Mouse (Mus musculus) adipose tissue, adult 10 weeks (tissue): Measurements from ENCODE around the gene Chrna4. TPM values are rescaled to one million over a fixed set of nuclear protein-coding genes. Genes with fewer than 3 reads are reported as not detected.

Experiments used
- polyA plus RNA-seq: library from polyadenylated mRNA; stranded (reverse); fragments of 350-450 nt; fragmentation: Illumina TruSeq; extraction: RNeasy Lipid Tissue Mini Kit (QIAGEN cat#74804); gene quantifications from one replicate; pipeline ENCODE4 v1.2.3, GENCODE M21; 2014; ENCODE audit warnings: low read depth, low replicate concordance

Chrna4 gene
- polyA plus RNA-seq, result not detected

GRCm38 (mm10) chr2:181043437-181043836, at the start of gene Chrna4:
Gene Chrna4, minus strand, starts transcription at chr2:181043546.

GRCm38 (mm10) chr2:180986449-180986848, 56.9 kb downstream of the Chrna4 start, which contains the start of gene Col20a1:
Gene Col20a1, plus strand, starts transcription at chr2:180986535.

Other genes starting within 250 kb of the Chrna4 start
- 37.8 TPM for gene Ythdf1, start 122.6 kb downstream of the Chrna4 start, polyA plus RNA-seq
- not detected for gene Birc7, start 114.5 kb downstream of the Chrna4 start, polyA plus RNA-seq
- 17.3 TPM for gene Nkain4, start 88.8 kb downstream of the Chrna4 start, polyA plus RNA-seq
- 84.0 TPM for gene Arfgap1, start 76.3 kb downstream of the Chrna4 start, polyA plus RNA-seq
- gene Col20a1, start 57.0 kb downstream of the Chrna4 start, polyA plus RNA-seq, result 3.1 TPM
- gene Kcnq2, start 91.8 kb upstream of the Chrna4 start, polyA plus RNA-seq, result 0.16 TPM
- gene Eef1a2, start 113.5 kb upstream of the Chrna4 start, polyA plus RNA-seq, result not detected
- 69.1 TPM for gene Ppdpf, start 143.7 kb upstream of the Chrna4 start, polyA plus RNA-seq
- gene Ptk6, start 159.2 kb upstream of the Chrna4 start, polyA plus RNA-seq, result not detected
- 0.67 TPM for gene Srms, start 169.6 kb upstream of the Chrna4 start, polyA plus RNA-seq
- gene Fndc11, start 176.5 kb upstream of the Chrna4 start, polyA plus RNA-seq, result 3.9 TPM
- 6.7 TPM for gene Helz2, start 198.5 kb upstream of the Chrna4 start, polyA plus RNA-seq
- gene Gmeb2, start 244.5 kb upstream of the Chrna4 start, polyA plus RNA-seq, result 11.4 TPM